Mouse (Mus musculus) small intestine, adult 10 weeks (tissue): Measurements from ENCODE around the gene Cybb. TPM values are rescaled to one million over a fixed set of nuclear protein-coding genes. Genes with fewer than 3 reads are reported as not detected.

ENCODE experiments used
- polyA plus RNA-seq: library from polyadenylated mRNA; stranded (reverse); fragments of 350-450 nt; fragmentation: Illumina TruSeq; extraction: RNeasy Lipid Tissue Mini Kit (QIAGEN cat#74804); gene quantifications from one replicate; pipeline ENCODE4 v1.2.3, GENCODE M21; 2014; ENCODE audit warnings: low replicate concordance

Cybb gene
- 28.4 TPM for polyA plus RNA-seq

GRCm38 (mm10) chrX:9487671-9488070 lies at the start of gene Cybb:
Cybb (minus strand) TSS chrX:9487771.

Other genes starting within 250 kb of the Cybb start
- not detected for gene Gm14862, start 230.9 kb downstream of the Cybb start, polyA plus RNA-seq
- 26.5 TPM for gene Xk, start 215.0 kb downstream of the Cybb start, polyA plus RNA-seq
- not detected for gene H2al1m, start 204.0 kb downstream of the Cybb start, polyA plus RNA-seq
- gene H2al1k, start 137.1 kb downstream of the Cybb start, polyA plus RNA-seq, result not detected
- gene H2al1o, start 84.6 kb upstream of the Cybb start, polyA plus RNA-seq, result not detected
- gene Dynlt3, start 175.2 kb upstream of the Cybb start, polyA plus RNA-seq, result 183 TPM